ENCODE assay signal across 8 mouse cellular contexts in the genomic region with DNA sequence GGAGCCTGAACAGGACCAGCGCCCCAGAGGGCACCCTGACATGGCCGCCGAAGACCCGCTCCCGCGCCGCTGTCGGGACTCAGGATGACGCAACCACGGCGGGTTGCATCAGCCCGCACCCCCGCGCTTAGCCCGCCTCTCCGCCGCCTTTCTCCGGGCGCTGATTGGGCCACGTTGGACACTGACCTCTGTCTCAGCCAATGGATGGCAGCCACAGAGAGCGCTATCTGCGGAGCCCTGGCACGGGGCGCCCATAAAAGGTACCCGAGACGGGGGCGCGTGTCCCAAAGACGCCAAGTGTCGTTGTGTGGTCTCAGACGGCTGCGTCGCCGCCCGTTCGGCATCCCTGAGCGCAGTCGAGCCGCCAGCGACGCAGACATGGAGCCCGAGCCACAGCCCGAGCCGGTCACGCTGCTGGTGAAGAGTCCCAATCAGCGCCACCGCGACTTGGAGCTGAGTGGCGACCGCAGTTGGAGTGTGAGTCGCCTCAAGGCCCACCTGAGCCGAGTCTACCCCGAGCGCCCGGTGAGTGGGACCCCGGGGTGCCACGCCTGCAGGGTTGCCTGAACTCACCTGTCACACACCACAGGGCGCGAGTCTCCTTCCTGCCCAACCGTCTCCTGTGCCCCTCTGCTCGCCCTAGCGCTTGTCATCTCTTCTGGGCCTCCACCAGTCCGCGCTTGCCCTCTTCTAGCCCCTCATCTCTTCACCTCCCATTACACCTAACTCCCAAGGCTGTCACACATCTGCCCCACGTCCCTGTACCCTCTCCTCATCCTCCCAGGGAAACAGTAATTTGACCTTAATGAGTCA. TPM values are rescaled to one million over a fixed set of nuclear protein-coding genes. Genes with fewer than 3 reads are reported as not detected.
DNase-seq lines count a peak whose midpoint lies in the region; ATAC-seq lines count a peak whose summit lies in the region.

A gene (plus strand): TSS at position 225 of the 813 bp plus-strand sequence.

- peak; percentile 97 for DNase-seq in NIH3T3 (ENCODE audit: low read depth)
- peak; percentile 98 to 99 for DNase-seq in cerebellum, postnatal 10 days
- peak; percentile 97 to 98 for DNase-seq in frontal cortex, postnatal 14 days (ENCODE audit: low spot score in 2 of 2)
- DNase-seq in layer of hippocampus, postnatal 25 days (ENCODE audit: extremely low spot score in 1 of 2, low spot score in 1 of 2) = peak; percentile 90 to 95
- DNase-seq in lung, postnatal 25 days (ENCODE audit: low spot score) = peak; percentile 99
- DNase-seq in retina, embryonic 14.5 days (ENCODE audit: low spot score) = peak; percentile 96
- peak; percentile 96 for DNase-seq in thymus, postnatal 4 days

- peak within 1 kb of the TSS; percentile 84 for H3K4me3 ChIP-seq in hindbrain, embryonic 13.5 days

- H3K4me1 ChIP-seq in hindbrain, embryonic 13.5 days (replicated peaks) = peaks cover 22% of the 10 kb centered on the region

- peak within 1 kb of the TSS; percentile 92 for H3K9ac ChIP-seq in hindbrain, embryonic 13.5 days

- peak within 1 kb of the TSS; percentile 89 for H3K4me2 ChIP-seq in hindbrain, embryonic 13.5 days

- peaks cover 22% of the 10 kb centered on the region for H3K36me3 ChIP-seq in hindbrain, embryonic 13.5 days

- WGBS in hindbrain, embryonic 13.5 days = under 1% methylated on average over 65 of the region's 65 CpGs

- peak within 1 kb of the TSS; percentile 96 for H3K27ac ChIP-seq in hindbrain, embryonic 13.5 days

- H3K27me3 ChIP-seq in hindbrain, embryonic 13.5 days = no peaks in the 10 kb centered on the region

- ATAC-seq in hindbrain, embryonic 13.5 days (ENCODE audit: low FRiP score) = peak; percentile 99

- no peaks in the 10 kb centered on the region for H3K9me3 ChIP-seq in hindbrain, embryonic 13.5 days

RNA-seq across cellular contexts. Expression of the gene that starts here (rescaled TPM):
- 55.8 and 59.3 TPM in 2 replicates for polyA plus RNA-seq in hindbrain, embryonic 13.5 days (2015; fragmentation: Nextera tagmentation; extraction: Ambion mirVana)
- 10 to 100 TPM; 50.7 to 61.0 TPM for total RNA-seq in layer of hippocampus, postnatal 25 days (2021)

Comparison
In these comparisons a context has a peak if more than half of its experiments do, and no peak if none do; other contexts are left out.
1. Peak in every context shown above with its lines: DNase-seq, ATAC-seq, H3K4me3 ChIP-seq and H3K27ac ChIP-seq.